Mouse (Mus musculus) cerebellum, adult 9-11 months (tissue): ENCODE results near the gene Gm49405.
A peak's percentile ranks its signal among the peaks of the same experiment; 100 is the strongest.
"Not testable (repeated sequence)": the region's sequence is repeated elsewhere in the genome, so short reads cannot be mapped to it uniquely, and the experiment has no call there.

ENCODE experiments used
- DNase-seq: peaks from one replicate; pipeline ENCODE4 v3.0.0; 2022

Gene Gm49405

DNA sequence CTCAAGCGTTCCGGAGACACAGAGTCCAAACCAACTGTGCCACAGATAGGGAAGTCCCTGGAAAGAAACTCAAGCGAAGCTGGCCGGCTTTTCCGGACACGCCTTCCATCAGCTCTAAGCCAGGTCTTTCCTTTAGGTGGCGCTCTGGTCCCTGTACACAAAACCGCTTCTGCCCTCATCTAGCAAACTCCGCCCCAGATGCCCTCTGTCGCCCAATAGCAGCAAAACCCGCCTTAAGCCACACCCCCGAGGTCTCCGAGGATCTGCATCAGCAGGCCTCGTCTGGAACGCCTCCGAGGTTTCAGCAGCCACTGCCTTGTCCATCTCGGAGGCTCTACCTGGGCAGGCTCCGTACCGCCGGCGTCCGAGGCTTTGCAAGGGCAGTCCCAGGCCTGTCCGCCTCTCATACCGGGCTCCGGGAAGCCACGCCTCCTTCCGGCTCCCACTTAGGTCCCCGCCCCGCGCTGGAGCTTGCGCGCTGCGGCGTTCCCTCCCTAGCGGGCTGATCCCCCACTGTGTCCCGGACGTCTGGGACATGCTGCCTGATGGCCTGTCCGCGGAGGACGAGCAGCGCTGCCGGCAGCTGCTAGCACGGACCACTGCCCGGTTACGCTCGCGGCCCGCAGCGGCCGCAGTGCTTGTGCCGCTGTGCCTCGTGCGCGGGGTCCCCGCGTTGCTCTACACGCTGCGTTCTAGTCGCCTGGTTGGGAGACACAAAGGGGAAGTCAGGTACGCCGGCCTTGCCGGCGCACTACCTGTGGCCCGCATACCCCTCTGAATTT is at the start of gene Gm49405, which contains the start of gene Nudt8:
Gm49405 (plus strand) TSS at position 508 of the 782 bp plus-strand sequence.
Nudt8 (plus strand) TSS at position 462 of the 782 bp plus-strand sequence.
- DNase-seq, result peak; percentile 99

DNA sequence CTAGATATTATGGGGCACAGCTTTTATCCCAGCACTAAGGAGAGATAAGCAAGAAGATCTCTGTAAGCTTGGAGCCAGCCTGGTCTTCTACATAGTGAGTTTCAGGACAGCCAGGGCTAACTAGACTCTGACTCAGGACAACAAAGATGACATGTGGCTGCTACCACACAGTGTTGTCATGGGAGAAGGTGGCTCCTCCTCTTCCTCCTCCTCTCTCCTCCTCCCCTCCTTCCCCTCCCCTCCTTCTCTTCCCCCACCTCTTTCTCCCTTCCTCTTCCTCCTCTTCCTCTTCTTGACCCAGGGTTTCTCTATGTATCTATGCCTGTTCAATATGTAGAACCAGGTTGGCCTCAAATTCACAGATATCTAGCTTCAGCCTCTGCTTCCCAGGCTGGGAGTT is 49.0 kb upstream of the Gm49405 start:
- DNase-seq, result no peak

DNA sequence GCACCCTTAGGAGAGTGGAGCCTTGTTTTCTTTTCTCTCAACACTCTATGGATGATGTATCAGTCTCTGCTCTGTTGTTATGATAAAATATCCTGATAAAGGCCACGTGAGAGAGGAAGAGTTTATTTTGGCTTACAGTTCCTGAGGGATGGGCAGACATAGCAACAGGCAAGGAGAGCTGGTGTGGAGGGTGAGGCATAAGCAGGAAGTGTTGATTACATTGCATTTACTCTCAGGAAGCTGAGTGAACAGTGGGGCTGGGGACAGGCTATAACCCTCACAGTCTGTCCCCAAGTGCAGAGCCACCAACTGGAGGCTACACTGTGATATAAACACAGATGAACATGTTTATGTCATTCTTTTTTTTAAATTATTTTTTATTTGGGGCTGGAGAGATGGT is 48.3 kb upstream of the Gm49405 start:
- DNase-seq, result no peak

DNA sequence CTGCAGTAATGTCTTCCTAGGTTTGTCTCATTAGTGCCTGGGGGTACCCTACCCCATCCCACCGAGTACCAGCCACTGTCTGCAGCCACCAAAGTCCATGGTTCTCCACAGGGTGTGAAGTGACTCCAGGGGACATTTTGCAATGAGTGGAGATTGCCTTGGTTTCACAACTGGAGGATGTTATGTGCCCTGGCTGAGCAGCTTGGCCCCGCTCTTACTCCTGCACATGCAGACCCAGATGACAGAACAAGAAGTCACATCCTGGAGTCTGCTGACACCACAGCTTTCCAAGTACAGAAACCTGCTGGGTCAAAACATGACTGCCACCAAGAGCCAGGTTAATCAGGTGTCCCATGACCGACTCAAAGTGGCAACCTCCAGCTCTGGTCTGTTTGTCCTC is 45.4 kb upstream of the Gm49405 start:
- DNase-seq, result no peak

DNA sequence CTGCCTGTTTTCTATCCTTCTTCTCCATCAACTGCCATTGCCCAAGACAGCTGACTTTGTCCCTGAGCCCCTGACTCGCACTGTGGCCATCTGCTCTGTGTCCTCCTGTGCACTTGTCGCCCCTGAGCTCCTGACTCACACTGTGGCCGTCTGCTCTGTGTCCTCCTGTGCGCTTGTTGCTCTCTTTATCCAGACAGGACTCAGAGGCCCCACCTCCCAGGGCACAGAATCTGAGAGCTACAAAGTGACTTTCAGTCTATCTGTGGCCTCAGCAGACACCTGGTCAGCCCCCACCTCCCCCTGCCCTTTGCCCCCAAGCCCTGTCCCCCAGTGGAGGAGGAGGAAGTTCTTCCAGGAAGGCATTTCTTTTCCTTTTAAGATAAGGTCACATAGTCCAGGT is 44.6 kb upstream of the Gm49405 start:
- no peak for DNase-seq

DNA sequence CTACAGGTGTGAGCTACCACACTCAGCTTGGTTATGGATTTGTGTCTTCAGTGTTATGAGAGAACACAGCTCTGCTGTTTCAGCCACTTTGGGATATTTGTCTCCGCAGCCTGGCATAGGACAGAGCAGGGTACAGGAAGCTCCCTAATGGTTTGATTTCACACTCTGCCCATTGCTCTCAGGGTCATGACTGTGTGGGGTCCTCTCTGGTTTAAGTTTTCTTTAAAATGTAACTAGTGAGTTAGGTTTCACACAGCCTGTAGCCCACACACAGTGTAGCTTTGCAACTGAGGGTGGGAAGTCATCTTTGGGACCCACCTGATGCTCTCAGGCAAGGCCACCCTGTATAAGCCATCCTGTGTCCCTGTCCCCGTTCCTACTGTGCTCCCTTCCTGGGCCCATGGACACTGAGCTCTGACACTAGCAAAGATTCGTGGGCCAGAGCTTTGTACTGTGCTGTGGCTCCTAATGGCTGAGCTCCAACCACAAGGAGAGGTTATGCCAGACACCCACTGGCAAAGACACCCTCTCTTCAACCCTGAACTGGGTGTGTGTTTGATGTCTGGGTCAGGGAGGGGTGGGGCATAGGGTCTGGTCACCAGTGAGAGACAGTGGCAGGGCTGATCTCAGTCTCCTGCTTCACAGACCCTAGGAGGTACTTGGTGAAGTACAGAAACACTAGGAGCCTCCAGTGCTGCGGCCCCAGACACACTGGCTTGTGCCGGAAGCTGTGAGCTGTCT is 43.0 kb upstream of the Gm49405 start:
- not testable (repeated sequence) for DNase-seq

DNA sequence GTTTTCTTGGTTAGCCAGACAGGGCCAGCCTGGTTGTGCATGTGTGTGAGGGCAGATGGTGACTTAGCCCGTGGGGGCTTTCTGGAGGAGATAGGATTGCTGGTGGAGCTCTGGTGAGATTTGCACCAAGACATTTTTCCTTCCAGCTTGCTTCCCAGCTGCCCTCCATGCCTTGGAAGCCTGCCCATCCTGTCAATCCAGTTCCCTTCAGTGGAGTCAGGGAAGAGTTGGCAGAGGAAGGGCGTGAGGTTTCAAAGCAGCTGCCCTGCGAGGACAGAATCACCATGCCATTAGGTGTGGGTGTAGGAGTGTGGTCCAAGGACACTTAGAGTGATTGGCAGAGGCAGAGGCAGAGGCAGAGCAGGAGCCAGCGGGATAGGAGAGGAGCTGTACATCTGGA is 42.0 kb upstream of the Gm49405 start, which contains the start of gene Aldh3b3:
Aldh3b3 (plus strand) TSS at position 176 of the 400 bp plus-strand sequence.
- no peak for DNase-seq

DNA sequence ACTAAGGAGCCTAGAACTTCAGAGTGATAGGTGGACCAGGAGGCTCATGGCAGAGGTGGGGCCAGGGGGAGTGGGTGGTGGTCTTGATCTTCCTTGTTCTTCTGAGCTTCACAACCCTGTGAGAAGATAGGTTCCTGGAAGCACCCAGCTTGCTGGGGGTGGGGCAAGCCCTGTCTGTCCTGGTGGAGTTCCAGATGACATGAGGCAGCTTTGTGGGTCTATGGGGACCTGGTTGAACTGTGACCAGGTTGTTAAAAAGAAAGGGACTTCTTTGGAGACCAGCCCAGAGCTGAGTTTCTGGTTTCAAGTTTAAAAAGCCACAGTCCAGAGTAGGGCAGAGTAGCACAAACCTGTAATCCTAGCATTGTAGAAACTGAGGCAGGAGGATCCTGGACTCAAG is 41.4 kb upstream of the Gm49405 start:
- no peak for DNase-seq

DNA sequence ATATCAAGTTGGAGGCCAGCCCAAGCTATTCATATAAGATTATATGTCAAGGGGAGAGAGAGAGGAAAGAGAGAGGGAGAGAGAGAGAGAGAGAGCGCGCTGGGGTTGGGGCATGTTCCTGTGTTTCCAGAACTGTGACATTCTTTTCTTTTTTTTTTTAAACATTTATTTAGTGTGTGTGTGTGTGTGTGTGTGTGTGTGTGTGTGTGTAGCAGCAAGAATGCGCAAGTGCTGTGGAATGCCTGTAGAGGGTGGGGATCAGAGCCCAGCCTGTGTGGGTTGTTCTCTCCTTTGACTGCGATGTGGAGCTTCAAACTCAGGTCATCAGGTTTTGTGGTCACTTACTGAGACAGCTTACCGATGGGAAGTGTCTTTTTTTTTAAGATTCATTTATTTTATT is 40.2 kb upstream of the Gm49405 start:
- DNase-seq, result no peak

DNA sequence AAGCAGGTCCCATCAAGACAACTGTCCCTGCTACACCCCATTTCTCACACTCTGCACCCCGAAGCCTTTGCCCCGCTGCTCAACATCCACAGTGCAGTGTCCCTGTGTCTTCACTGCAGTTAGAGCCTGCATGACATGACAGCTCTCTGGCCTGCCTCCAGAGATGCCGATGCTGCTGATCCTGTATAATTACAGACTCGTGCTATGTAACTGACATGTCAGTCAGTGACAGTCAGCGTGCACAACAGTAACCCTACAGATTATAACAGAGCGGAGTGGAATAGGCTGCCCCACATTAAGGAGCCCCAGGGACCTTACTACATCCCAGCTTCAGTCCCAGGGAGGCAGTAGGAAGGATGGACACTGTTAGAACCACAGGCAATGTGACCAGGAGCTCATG is 38.6 kb upstream of the Gm49405 start:
- not testable (repeated sequence) for DNase-seq

DNA sequence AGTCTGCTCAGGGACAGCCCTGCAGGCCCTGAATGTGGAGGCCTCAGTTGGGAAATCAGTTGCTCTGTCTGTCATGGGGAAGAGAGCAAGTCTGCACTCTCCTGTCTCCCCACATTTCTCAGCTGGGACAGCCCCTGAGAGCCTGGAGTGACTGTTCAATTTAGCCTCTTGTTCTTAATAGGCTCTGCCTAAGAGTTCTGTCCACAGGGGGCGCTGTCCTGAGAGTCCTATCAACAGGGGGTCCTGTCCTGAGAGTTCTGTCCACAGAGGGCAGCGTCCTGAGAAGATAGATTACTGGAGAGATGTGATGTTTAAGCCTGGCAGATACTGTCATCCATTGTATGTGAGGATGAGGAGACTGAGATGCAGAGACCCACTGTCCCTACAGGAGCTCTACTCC is 38.0 kb upstream of the Gm49405 start:
- DNase-seq, result no peak

DNA sequence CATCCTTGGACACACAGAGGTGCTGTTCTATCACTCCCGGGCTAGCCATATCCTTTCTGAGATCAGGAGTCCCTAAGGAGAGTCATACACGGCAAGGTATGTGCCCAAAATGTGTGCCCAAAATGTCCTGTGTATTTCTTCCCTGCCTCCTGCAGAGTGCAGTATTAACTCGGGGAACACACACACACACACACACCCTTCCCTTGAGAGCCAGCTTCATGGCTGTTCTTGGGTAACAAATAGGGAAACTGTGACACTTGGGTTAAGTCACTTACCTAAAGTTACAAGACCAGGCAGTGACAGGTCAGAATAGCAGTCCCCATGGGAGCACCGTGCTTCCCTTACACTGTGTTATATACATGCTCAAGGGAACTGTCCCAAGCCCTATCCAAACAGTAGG is 36.4 kb upstream of the Gm49405 start:
- no peak for DNase-seq

DNA sequence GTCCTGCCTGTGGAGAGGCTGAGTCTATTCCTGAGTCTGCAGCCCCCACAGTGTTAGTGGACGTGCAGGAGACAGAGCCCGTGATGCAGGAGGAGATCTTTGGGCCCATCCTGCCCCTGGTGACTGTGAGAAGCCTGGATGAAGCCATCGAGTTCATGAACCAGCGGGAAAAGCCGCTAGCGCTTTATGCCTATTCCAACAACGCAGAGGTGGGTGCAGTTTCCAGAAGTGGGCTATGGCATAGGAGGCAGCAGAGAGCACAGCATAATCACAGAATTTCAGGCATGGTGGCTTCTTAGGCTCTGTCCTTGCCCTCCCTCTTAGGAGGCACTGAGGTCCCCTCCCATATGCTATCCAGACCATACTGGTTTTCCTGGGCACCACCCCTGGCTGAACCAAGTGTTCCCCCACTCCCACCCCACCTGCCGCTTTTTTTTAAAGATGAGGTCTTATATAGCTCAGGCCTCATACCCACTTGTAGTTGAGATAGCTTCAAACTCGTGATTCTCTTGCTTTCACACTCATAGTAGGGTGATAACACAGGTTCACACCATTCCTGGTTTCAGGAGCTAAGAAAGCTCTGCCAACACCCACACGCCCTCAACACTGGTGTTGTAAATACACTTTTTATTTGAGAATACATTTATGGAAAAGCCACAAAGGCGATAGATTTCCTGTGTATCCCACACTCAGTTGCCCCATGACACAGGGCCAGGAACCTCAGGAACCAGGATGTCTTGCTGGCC is 33.9 kb upstream of the Gm49405 start:
- DNase-seq, result no peak

DNA sequence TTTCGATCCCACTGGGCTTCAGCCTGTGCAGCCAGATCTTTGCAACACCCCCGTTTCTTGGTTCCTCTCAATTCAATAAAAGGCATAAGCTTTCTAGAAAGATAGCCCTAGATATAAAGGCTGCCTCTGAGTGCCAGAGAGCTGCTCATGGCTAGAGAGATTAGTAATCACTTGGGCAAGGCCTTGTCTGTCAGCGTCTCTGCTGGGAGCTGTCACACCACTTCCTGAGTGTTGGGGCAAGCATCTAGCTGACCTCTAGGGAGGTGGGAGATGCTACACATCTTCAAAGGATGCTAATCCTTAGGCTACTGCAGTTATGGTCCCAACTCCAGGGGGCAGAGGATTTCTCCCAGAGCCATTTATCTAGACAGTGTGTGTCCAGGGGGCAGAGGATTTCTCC is 33.2 kb upstream of the Gm49405 start:
- no peak for DNase-seq

DNA sequence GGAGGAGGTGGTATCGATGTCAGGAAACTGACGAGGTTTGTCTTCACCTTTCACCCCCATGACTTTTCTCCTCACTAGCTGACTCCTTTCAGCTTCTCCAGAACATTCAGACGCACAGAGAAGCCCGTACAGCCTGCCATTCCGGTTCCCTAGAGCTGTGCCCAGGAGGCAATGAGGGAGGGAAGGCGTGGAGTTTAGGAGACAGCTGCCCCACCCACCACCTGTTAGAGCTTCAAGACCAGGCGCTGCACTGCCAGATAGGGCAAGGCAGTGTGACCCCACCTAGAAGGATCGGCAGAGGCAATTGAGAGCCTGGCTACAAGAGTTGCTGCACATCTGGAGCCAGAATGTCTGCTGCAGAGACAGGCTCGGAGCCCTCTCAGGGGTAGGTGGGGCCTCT is 28.2 kb upstream of the Gm49405 start, which contains the start of gene Aldh3b2:
Aldh3b2 (plus strand) TSS at position 100 of the 400 bp plus-strand sequence.
- no peak for DNase-seq

DNA sequence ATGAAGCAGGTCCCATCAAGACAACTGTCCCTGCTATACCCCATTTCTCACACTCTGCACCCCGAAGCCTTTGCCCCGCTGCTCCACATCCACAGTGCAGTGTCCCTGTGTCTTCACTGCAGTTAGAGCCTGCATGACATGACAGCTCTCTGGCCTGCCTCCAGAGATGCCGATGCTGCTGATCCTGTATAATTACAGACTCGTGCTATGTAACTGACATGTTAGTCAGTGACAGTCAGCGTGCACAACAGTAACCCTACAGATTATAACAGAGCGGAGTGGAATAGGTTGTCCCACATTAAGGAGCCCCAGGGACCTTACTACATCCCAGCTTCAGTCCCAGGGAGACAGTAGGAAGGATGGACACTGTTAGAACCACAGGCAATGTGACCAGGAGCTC is 25.8 kb upstream of the Gm49405 start:
- DNase-seq, result not testable (repeated sequence)

DNA sequence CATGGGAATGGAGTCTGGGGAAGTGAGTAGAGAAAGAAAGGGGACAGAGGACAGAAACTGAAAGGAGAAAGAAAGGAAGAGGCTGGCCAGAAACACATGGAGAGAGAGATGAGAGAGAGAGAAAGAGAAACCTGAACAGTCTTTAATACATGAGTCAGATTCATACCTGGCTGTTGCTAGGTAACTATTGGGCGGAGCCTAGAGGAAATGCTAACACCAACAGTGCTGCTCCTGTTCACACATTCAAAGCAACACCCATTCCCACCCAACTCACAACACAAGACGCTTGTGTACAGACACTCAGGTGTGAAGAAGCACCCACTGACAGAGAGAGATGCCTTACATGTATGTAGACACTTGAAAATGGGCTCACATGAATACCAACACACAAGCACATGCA is 24.6 kb upstream of the Gm49405 start:
- no peak for DNase-seq

DNA sequence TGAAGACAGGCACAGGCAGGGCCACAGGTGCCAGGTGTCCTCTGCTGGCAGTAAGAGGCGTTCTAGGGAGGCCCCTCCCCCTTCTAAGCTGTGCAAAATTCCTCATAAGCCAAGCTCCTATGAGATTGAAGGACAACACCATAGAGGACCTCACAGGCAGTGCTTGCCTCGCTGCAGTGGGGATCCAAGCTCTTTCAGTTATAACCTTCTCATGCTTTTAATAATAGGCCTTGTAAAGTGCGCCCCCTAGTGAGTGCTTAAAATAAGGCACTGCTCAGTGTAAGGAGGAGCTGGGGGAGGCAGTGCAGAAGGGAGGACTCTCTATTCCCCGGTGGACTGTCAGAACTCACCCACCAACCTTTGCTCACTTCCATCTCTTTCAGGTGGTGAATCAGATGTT is 20.1 kb upstream of the Gm49405 start:
- peak; percentile 81 for DNase-seq

DNA sequence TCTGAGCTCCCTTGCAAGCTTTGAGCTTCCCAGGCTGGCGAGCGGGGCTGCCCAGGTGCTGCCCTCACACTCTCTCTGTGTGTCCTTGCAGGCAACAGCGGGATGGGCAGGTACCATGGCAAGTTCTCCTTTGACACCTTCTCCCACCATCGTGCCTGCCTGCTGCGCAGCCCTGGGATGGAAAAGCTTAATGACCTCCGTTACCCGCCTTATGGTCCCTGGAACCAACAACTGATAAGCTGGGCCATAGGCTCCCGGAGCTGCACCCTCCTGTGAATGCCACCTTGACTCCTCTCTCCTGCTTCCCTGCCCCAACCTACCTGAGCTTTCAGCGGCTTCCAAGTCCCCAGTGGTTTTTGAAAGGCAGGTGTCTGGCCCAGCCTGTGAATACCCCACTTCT is 19.5 kb upstream of the Gm49405 start:
- no peak for DNase-seq

DNA sequence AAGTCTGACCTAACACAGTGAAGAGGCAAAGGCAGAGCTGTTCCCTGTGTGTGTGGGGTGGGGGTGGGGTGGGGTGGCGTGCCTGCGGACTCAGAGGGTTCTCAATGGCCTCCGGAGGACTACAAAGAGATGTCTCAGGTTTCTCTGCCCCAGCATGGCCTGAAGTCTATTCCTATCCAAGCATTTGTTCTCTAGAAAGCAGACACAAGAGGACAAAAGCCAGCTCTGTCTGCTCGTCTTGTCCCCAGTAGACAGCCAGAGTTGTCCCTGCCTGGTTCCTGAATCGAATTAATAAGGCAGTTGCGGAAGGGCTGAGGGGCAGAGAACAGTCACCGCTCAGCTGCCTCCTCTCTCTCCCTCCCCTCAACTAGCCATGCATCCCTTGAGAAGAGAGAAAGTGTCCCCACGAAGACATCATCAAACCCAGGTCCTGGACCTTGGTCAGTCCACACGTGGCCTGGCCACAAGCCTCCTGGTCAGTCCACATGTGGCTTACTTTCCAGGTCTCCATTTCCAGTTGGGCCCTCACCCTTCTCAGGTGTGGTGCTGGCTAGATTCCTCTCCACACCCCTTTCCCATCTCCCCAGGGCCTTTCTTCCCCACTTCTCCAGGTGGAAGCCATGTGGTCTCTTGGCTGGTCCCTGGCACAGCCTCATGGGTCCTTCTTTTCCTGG is 16.8 kb upstream of the Gm49405 start:
- DNase-seq, result no peak

DNA sequence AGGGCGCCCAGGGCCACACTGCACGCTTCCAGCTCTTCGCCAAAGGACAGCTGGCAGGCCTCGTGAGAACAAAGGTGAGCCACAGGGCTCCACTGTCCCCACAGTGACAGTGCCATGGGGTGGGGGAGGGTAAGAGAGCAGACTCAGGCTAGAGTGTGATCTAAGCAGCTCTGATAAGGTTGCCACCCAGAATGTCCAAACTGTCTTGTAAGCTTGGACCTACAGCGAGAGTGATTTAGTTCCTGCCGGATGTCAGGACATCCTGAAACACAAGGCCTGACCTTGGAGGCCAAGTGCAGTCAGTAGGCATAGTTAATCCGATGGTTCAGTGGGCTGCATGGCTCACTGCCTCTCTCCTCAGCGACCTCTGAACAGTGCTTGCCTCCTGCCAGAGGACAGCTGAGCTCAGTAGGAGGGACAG is 15.2 kb upstream of the Gm49405 start:
- no peak for DNase-seq

DNA sequence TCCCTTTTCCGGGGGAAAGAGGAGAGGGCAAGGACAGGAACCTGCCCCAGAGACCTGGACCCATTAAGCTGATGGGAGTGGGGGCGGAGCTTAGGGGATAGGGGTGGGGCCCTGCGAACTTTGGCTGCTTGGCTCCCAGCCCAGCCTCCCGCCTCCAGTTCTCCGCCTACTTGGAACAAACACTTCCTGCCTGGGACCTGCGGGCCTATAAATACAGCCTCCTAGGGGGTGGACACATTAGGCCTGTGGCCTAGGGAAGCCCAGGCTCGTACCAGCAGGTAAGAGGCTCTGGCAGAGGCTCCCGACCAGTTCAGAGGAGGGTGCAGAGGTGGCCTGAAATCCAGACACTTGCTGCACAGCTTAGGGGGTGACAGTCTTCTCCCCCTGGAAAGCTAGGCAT is 14.1 kb upstream of the Gm49405 start, which contains the start of gene Acy3:
Acy3 (plus strand) TSS at position 237 of the 400 bp plus-strand sequence.
- DNase-seq, result peak; percentile 33

DNA sequence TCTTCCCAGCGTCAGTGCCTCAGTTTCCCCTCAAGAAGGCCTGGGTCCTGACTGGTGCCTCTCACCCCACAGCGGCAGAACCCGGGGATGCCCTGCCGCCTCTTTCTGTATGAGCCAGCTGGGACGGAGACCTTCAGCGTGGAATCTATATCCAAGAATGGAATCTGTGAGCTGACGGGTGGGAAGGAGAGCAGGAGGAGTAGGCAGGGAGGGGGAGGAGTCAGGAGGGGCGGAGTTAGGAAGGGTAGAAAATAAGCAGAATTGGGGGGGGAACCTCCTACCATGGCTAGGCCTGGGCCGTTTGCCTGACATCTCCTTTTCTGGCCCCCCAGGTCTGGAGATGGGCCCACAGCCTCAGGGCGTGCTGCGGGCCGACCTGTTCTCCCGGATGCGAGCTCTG is 12.4 kb upstream of the Gm49405 start:
- DNase-seq, result no peak
